Mouse (Mus musculus): ENCODE data around the gene Dusp22.

GRCm38 (mm10) chr13:30723858-30724257 is 64.1 kb downstream of the Dusp22 start:
- TF ChIP-seq CTCF (IDR thresholded peaks at IDR 0.05; ENCODE audit: control insufficient read depth, insufficient read depth, insufficient replicate concordance, low read depth, low read length): no peak
- no peak for TF ChIP-seq POLR2A (IDR thresholded peaks at IDR 0.05; ENCODE audit: control insufficient read depth, low read depth, low read length)

Data from testis, adult 2 months (tissue).